Mouse (Mus musculus): Measurements from ENCODE around the gene Rassf4.
"Not testable (repeated sequence)": the region's sequence is repeated elsewhere in the genome, so short reads cannot be mapped to it uniquely, and the experiment has no call there.

Rassf4 gene

GRCm38 (mm10) chr6:116635251-116636180 is 38.2 kb downstream of the Rassf4 start:
- no peak for DNase-seq

GRCm38 (mm10) chr6:116633741-116634695 is 39.7 kb downstream of the Rassf4 start:
- DNase-seq, result no peak

- peak; percentile 41 to 79 for DNase-seq
These were observed 41.6 kb downstream of the Rassf4 start for GRCm38 (mm10) chr6:116632129-116632528.

- no peak for DNase-seq
These were observed 44.0 kb downstream of the Rassf4 start for GRCm38 (mm10) chr6:116629766-116630165.

- peak; percentile 33 to 56 for DNase-seq
These were observed 45.1 kb downstream of the Rassf4 start, which contains the start of gene Zfp422 for GRCm38 (mm10) chr6:116628539-116629171. Gene Zfp422 (minus strand): TSS chr6:116628999.

GRCm38 (mm10) chr6:116628095-116628494 is 45.7 kb downstream of the Rassf4 start:
- no peak for DNase-seq

- DNase-seq, result not testable (repeated sequence)
These were observed 47.3 kb downstream of the Rassf4 start for GRCm38 (mm10) chr6:116626417-116626816.

GRCm38 (mm10) chr6:116621318-116622023 is 52.3 kb downstream of the Rassf4 start:
- DNase-seq, result no peak

GRCm38 (mm10) chr6:116618073-116618472 is 55.7 kb downstream of the Rassf4 start:
- DNase-seq, result no peak

GRCm38 (mm10) chr6:116615719-116616118 is 58.0 kb downstream of the Rassf4 start:
- no peak for DNase-seq

GRCm38 (mm10) chr6:116607230-116607629 is 66.5 kb downstream of the Rassf4 start:
- DNase-seq, result no peak

- DNase-seq, result not testable (repeated sequence)
These were observed 72.8 kb downstream of the Rassf4 start for GRCm38 (mm10) chr6:116600969-116601368.

GRCm38 (mm10) chr6:116584095-116584494 is 89.7 kb downstream of the Rassf4 start, which contains the start of gene Olfr215:
Gene Olfr215 (minus strand): TSS chr6:116584195.
- DNase-seq, result no peak
